Mouse (Mus musculus) thymus, postnatal 36 days (tissue): Measurements from ENCODE around the gene Bap1.

ENCODE experiments used
- DNase-seq, 2 experiments: peaks; one replicate each; pipeline ENCODE4 v3.0.0; 2022; ENCODE audit warnings: mixed read lengths in 2 of 2

The Bap1 gene

DNA sequence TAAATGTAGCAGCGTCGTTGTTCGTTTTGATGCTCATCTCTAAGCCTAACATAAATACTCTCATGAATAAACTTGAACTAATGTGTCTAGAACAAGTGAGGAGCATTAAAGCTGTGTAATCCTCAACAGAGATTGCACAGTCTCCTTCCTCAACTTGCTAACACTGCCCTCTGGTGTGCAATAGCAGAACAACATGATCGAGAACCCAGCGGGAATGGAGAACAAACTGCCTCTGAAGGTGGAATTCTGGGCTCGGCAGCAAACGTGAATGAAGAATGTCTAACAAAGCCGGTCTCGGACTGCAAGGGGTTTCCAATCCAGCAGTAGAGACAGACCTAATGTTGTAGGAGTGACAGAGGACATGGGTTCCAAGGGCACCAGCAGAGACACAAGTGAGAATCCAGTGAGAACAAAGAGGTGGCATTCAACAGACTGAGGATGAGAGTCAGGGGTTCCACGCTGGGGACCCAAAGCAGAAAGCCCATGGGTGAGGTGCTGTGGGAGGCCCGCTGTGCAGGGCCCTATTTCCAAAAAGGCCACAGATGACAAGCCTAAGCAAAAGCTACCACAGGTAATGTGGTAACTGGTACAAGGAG is 17.2 kb upstream of the Bap1 start:
- peak; percentile 49 to 61 for DNase-seq

GRCm38 (mm10) chr14:31237101-31237882 is 14.0 kb upstream of the Bap1 start:
- no peak for DNase-seq

DNA sequence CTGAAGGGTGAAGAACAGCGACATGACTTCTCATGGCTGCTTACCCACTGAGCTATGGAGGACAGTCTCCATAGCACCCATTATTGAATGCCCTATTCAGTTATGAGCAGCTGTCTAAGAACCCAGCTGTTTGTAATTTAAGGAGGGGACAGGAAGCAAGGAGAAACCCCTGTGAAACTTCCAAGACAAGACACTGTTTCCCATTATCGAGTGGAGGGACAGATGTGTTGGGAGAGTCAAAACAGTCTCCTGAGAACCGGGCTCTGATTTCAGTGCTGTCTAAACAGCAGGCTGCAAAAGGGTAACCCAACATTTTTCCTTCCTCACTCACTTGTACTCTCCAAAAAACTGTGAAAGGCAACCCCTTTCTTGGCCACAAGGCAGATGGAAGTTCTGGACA is 10.7 kb upstream of the Bap1 start:
- no peak for DNase-seq

- no peak for DNase-seq
These were observed 6.5 kb upstream of the Bap1 start for GRCm38 (mm10) chr14:31244777-31245176.

DNA sequence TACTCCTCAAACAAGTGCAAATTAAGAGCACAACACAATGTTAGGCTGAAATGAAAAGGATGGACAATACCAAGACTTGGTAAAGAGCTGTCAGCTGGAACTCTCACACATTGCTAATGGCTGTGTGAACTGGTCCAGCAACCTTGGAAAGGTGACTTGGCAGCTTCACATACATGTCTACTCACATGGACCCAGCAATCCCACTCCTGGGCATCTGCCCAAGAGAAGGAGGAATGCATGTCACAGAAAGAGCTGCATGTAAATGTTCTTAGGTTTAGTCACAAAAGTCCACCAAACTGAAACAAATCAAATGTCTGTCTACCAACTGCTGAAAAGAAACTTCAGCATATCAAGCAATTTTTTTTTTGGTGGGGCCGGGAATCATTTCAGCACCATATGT is 5.3 kb upstream of the Bap1 start:
- DNase-seq = no peak

DNA sequence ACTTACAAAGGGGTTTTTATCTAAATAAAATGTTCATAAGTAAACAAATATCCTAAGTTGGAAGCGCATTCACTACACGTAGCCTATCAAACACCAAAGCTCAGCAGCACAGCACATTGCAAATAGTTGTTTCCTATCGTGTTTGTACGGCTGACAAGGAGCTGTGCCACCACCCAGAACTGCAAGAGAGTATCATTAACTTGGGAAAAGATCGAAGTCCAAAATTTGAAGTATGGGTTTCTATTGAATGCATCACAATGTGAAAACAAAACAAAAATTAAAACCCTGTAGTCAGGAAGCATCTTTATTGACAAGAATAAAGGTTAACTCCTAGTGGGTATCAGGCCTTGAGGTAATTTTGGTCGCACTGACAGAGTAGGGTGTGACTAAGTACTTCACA is 2.9 kb upstream of the Bap1 start:
- no peak for DNase-seq

DNA sequence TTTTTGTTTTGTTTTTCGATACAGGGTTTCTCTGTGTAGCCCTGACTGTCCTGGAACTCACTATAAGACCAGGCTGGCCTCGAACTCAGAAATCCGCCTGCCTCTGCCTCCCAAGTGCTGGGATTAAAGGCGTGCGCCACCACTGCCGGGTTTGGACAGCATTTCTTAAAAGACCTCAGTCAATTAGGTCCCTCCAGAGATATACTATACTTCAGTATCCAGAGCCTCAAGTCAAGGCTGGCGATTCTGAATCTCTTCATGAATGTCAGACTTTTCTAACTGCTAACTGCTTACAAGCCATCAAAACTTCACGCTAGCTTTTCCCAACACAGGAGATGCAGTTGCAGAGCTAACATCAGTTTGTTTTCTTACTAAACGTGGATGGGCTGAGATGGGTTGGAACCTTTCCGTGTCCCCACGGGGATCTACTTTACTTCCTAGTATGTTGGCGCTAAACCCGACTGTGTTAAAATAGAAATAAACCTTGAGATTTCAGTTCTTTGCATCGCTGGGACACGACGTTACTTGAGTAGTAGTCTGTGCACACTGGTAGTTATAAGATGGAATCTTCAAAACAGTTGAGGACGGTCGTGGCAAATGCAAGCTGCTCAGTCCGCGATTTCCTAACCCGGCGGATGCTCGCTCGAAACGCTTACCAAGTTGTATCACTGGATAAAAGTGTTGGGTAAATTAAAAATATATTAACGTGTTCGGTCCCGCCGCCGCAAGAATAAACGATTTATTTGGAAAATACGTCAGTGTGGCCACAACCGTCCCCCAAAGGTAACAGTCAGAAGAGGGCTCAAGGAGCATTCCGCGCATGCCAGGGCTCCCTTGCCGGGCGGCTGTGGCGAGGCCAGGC is 797 bp upstream of the Bap1 start:
- DNase-seq = no peak

GRCm38 (mm10) chr14:31251626-31252025 is 376 bp downstream of the Bap1 start:
- no peak for DNase-seq

GRCm38 (mm10) chr14:31252091-31252490 is 841 bp downstream of the Bap1 start:
- no peak for DNase-seq

DNA sequence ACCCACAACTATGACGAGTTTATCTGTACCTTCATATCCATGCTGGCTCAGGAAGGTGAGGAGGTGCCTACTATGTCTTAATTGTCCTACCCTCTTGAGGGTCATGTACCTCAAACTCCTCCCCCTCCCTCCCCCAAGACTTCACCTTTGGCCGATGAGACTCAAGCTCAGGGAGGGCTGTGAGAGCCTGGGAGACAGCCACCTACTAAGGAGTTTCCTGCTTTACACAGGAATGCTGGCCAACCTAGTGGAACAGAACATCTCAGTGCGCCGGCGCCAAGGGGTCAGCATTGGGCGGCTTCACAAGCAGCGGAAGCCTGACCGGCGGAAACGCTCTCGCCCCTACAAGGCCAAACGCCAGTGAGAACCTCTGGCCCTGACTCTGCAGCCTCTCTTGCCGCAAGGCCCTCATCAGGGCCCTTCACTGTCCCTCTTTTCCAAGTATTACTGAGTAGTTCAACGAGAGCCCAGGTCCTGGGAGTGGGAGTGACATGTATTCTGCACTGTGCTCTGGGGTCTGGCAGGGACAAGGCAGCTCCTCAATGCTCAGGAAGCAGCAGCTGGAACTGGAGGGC is 7.3 kb downstream of the Bap1 start:
- DNase-seq = no peak

DNA sequence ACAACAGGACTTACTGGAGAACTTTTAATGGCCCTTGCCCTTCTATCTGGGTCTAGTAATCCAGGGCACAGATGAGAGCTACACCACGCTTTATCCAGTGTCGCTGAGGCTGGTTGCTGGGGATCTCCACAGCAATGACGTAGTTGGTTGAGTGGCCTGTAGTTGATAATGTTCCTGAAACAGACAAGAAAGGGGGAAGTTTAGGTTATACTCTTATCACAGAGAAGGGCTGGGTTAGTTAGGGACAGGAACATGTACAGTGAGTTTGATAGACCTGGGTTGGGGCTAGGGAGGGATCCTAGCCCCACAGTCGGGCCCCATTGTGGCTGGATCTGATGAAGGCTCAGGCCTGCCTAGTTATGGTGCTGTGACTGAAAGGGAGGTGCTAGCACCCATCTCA is 9.1 kb downstream of the Bap1 start:
- no peak for DNase-seq

DNA sequence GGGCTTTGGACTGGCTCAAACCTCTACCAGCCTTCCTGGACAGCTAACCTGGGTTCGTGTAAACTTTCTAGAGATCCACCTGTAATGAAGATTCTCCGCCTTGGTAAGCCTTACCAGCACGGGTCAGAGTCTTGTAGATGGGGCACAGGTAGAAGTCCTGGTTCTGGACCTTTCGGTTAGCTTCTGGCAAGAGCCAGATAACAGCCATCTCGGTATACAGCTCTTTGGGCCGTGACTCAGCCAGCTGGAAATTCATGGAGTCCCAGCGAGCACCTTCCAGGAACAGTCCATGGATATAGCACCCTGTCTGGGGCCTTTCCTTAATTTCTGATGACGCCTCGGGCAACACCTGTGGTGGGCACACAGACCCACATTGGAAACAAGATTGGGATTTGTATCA is 9.7 kb downstream of the Bap1 start:
- DNase-seq = no peak

DNA sequence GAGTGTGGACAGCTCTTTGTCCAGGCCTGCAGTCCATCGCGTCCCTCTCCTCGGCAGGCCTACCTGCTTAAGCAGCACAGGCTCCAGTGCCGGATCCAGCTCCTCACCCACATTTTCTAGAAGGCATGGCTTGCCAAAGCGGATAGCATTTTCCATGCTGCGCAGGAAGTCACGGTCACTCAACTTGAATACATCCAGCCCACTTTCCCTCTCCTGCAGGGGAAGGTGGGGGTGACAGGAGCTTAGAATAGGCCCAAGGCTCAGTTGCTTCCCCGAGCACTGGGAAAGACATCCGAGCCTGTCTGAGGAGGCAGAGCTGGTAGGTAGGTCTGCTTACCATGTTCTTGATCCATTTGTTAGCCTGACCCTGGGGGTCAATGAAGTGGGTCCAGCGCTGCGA is 16.4 kb downstream of the Bap1 start:
- DNase-seq = no peak

- DNase-seq = no peak
These were observed 17.2 kb downstream of the Bap1 start for GRCm38 (mm10) chr14:31268301-31269001.

DNA sequence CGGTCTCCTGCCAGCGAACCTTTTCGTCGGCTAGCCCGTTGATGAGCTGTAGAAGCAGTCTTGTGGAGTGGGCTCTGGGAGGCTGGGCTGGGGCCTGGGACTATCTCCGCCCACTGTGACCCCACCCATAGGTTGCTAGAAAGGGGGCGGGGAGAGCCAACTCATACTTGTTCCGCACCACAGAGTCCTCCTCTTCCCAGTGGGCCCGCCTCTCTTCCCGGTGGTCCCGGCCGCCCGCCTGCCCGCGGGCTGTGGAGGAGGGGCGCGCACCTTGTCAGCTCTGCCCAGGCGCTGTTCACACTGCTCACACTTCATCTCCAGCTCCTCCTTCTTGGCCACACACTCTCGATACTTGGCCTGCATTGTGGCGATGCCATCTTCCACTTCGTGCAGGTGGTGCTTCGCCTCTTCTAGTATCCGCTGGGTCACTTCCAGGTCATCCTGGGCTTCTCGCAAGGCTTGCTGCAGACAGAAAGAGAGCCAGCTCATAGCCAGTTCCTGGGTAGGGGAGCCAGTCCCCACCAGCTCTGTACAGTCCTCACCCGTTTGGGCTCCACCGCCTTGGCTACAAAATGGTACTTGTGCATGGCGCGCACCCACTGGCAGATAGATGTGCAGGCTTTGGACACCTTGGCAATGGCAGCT is 18.3 kb downstream of the Bap1 start:
- peak in 1 of 2 experiments; percentile 32 for DNase-seq

DNA sequence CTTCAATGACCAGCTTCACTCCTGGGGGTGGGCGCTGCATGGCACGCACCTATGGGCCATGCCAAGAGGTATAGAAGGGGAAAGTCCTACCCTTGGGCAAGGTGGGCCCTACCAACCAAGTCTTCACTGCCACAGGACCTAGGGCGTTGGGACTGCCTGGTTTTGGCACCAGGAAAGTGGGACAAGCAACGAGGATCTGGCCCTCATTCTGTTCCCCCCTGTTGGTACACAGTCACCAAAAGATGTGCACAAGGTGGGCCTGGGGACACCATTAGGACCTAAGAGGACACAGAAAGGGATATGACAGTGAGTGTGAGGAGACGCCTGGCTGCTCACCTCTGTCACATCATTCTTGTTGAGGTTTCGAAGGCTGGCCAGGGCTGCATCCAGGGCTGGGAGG is 19.9 kb downstream of the Bap1 start:
- DNase-seq = no peak

- DNase-seq = peak; percentile 67 to 76
These were observed 20.9 kb downstream of the Bap1 start for GRCm38 (mm10) chr14:31272164-31272563.

- no peak for DNase-seq
These were observed 34.5 kb downstream of the Bap1 start for GRCm38 (mm10) chr14:31285728-31286127.
